ENCODE assay signal across 11 mouse cellular contexts in genomic region chr10:39587973-39588746, GRCm38 (mm10). TPM values are rescaled to one million over a fixed set of nuclear protein-coding genes. Genes with fewer than 3 reads are reported as not detected.
DNase-seq lines count a peak whose midpoint lies in the region; ATAC-seq and TF ChIP-seq lines count a peak whose summit lies in the region.
"Had no signal": no experiment of that assay in that cellular context is flagged by ENCODE, and none has a peak within 500 bp of the region (broad histone marks: within the 10 kb centered on the region; RNA-seq: fewer than 3 reads in every experiment).

No protein-coding gene starts in this region.

- no peak overlapping the region for H3K4me3 ChIP-seq in embryonic facial prominence, embryonic 11.5 days (ENCODE audit: low read depth, low read length)
- H3K4me3 ChIP-seq in forebrain, embryonic 12.5 days (replicated peaks): no peak overlapping the region
- H3K4me3 ChIP-seq in hindbrain, embryonic 15.5 days: no peak overlapping the region
- no peak overlapping the region for H3K4me3 ChIP-seq in midbrain, embryonic 14.5 days (replicated peaks; ENCODE audit: low read depth, low read length)
- no peak overlapping the region for H3K4me3 ChIP-seq in liver, postnatal 0 days (ENCODE audit: low read depth, low read length)

- H3K36me3 ChIP-seq in embryonic facial prominence, embryonic 11.5 days (replicated peaks; ENCODE audit: control insufficient read depth, insufficient read depth, low read depth, low read length): no peaks in the 10 kb centered on the region
- H3K36me3 ChIP-seq in forebrain, embryonic 12.5 days (replicated peaks): no peaks in the 10 kb centered on the region
- no peaks in the 10 kb centered on the region for H3K36me3 ChIP-seq in hindbrain, embryonic 15.5 days
- no peaks in the 10 kb centered on the region for H3K36me3 ChIP-seq in midbrain, embryonic 14.5 days (ENCODE audit: control insufficient read depth, insufficient read depth, low read length)
- no peaks in the 10 kb centered on the region for H3K36me3 ChIP-seq in liver, postnatal 0 days (replicated peaks; ENCODE audit: insufficient read depth, low read length)

- no peak for TF ChIP-seq EP300 in liver, postnatal 0 days (IDR thresholded peaks at IDR 0.05; ENCODE audit: low read depth)

- no peak for TF ChIP-seq CTCF in liver, postnatal 0 days (IDR thresholded peaks at IDR 0.05; ENCODE audit: low read depth)

- WGBS in embryonic facial prominence, embryonic 11.5 days: 65% methylated on average over 8 of the region's 8 CpGs
- 55% methylated on average over 8 of the region's 8 CpGs for whole genome bisulfite sequencing in forebrain, embryonic 12.5 days
- 34% methylated on average over 8 of the region's 8 CpGs for WGBS in hindbrain, embryonic 15.5 days
- WGBS in midbrain, embryonic 14.5 days: 49% methylated on average over 8 of the region's 8 CpGs
- WGBS in liver, postnatal 0 days (ENCODE audit: insufficient replicate concordance): 69% methylated on average over 8 of the region's 8 CpGs

- H3K9me3 ChIP-seq in embryonic facial prominence, embryonic 11.5 days (replicated peaks; ENCODE audit: control insufficient read depth, low read length): no peaks in the 10 kb centered on the region
- H3K9me3 ChIP-seq in forebrain, embryonic 12.5 days: peaks cover 9% of the 10 kb centered on the region; the same call in 1 of the 2 replicates
- H3K9me3 ChIP-seq in hindbrain, embryonic 15.5 days: no peaks in the 10 kb centered on the region
- H3K9me3 ChIP-seq in midbrain, embryonic 14.5 days (ENCODE audit: control insufficient read depth, low read length): no peaks in the 10 kb centered on the region
- peaks cover 4% of the 10 kb centered on the region; the same call in 1 of the 2 replicates for H3K9me3 ChIP-seq in liver, postnatal 0 days (ENCODE audit: low read length)

- DNase-seq in embryonic facial prominence, embryonic 11.5 days (ENCODE audit: low spot score): no peak
- DNase-seq in midbrain, embryonic 14.5 days: peak; percentile 47
- no peak for DNase-seq in adipocyte (ENCODE audit: low spot score)
- no peak for DNase-seq in liver, postnatal 0 days
- no peak for DNase-seq in left cerebral cortex, postnatal 4 days
- DNase-seq in lung, postnatal 10 days: no peak
- DNase-seq: liver had no signal

- intact Hi-C loops in left cerebral cortex, postnatal 4 days (cut with DNase I): no loop called here

- no peaks in the 10 kb centered on the region for H3K27me3 ChIP-seq in embryonic facial prominence, embryonic 11.5 days (ENCODE audit: control insufficient read depth, insufficient read depth, low read length)
- H3K27me3 ChIP-seq in forebrain, embryonic 12.5 days: no peaks in the 10 kb centered on the region
- no peaks in the 10 kb centered on the region for H3K27me3 ChIP-seq in hindbrain, embryonic 15.5 days
- H3K27me3 ChIP-seq in midbrain, embryonic 14.5 days (ENCODE audit: control insufficient read depth, insufficient read depth, low read length): no peaks in the 10 kb centered on the region
- H3K27me3 ChIP-seq in liver, postnatal 0 days (ENCODE audit: insufficient read depth, low read length): no peaks in the 10 kb centered on the region

- H3K27ac ChIP-seq in embryonic facial prominence, embryonic 11.5 days (replicated peaks; ENCODE audit: low read depth, low read length): no peak overlapping the region
- H3K27ac ChIP-seq in forebrain, embryonic 12.5 days: peak overlapping the region; percentile 75
- peak overlapping the region; percentile 82 for H3K27ac ChIP-seq in hindbrain, embryonic 15.5 days (replicated peaks)
- peak overlapping the region; percentile 86 for H3K27ac ChIP-seq in midbrain, embryonic 14.5 days (replicated peaks; ENCODE audit: low read depth, low read length)
- no peak overlapping the region for H3K27ac ChIP-seq in liver, postnatal 0 days (ENCODE audit: low read depth)

- H3K4me2 ChIP-seq in embryonic facial prominence, embryonic 11.5 days (ENCODE audit: low read depth, low read length): no peak overlapping the region
- H3K4me2 ChIP-seq in forebrain, embryonic 12.5 days: no peak overlapping the region
- no peak overlapping the region for H3K4me2 ChIP-seq in hindbrain, embryonic 15.5 days
- no peak overlapping the region for H3K4me2 ChIP-seq in midbrain, embryonic 14.5 days (ENCODE audit: low read length)
- no peak overlapping the region for H3K4me2 ChIP-seq in liver, postnatal 0 days (ENCODE audit: low read depth, low read length)
- H3K4me2 ChIP-seq: heart, embryonic 11.5 days had no signal

- peak; percentile 32; the same call in 1 of the 2 replicates for ATAC-seq in embryonic facial prominence, embryonic 11.5 days (replicated peaks; ENCODE audit: insufficient number of reproducible peaks, low FRiP score, low TSS enrichment, low read depth)
- ATAC-seq in forebrain, embryonic 12.5 days (ENCODE audit: low FRiP score): peak; percentile 45; the same call in 1 of the 2 replicates
- ATAC-seq in hindbrain, embryonic 15.5 days (ENCODE audit: low FRiP score, low read depth): peak; percentile 57
- peak; percentile 32; the same call in 1 of the 2 replicates for ATAC-seq in midbrain, embryonic 14.5 days (ENCODE audit: low FRiP score, low TSS enrichment)
- ATAC-seq in liver, postnatal 0 days: no peak
- ATAC-seq: activated CD4-positive, CD25-positive, alpha-beta regulatory T cell, adult 4 months had no signal

- H3K9ac ChIP-seq in embryonic facial prominence, embryonic 11.5 days (replicated peaks; ENCODE audit: low read length): no peak overlapping the region
- no peak overlapping the region for H3K9ac ChIP-seq in forebrain, embryonic 12.5 days
- no peak overlapping the region for H3K9ac ChIP-seq in hindbrain, embryonic 15.5 days
- H3K9ac ChIP-seq in midbrain, embryonic 14.5 days (replicated peaks; ENCODE audit: low read length): peak overlapping the region; percentile 37; the same call in 1 of the 2 replicates
- H3K9ac ChIP-seq in liver, postnatal 0 days (replicated peaks): no peak overlapping the region

- H3K4me1 ChIP-seq in embryonic facial prominence, embryonic 11.5 days (ENCODE audit: control insufficient read depth, insufficient read depth, low read length): no peaks in the 10 kb centered on the region
- H3K4me1 ChIP-seq in forebrain, embryonic 12.5 days: peaks cover 30% of the 10 kb centered on the region
- peaks cover 23% of the 10 kb centered on the region for H3K4me1 ChIP-seq in hindbrain, embryonic 15.5 days (replicated peaks)
- H3K4me1 ChIP-seq in midbrain, embryonic 14.5 days (ENCODE audit: control insufficient read depth, insufficient read depth, low read length): peaks cover 28% of the 10 kb centered on the region
- H3K4me1 ChIP-seq in liver, postnatal 0 days (ENCODE audit: insufficient read depth): no peaks in the 10 kb centered on the region

RNA-seq across cellular contexts. Expression of gene Traf3ip2, which starts 24.6 kb away (rescaled TPM):
- polyA plus RNA-seq in embryonic facial prominence, embryonic 11.5 days (2014; fragmentation: Nextera tagmentation; extraction: Ambion mirVana): 12.5 and 15.9 TPM in 2 replicates
- 4.7 and 6.0 TPM in 2 replicates for polyA plus RNA-seq in forebrain, embryonic 12.5 days (2016; fragmentation: Nextera tagmentation; extraction: Ambion mirVana)
- 7.4 and 7.9 TPM in 2 replicates for polyA plus RNA-seq in hindbrain, embryonic 15.5 days (2015; fragmentation: Nextera tagmentation; extraction: Ambion mirVana)
- 5.4 and 6.8 TPM in 2 replicates for polyA plus RNA-seq in midbrain, embryonic 14.5 days (2014; fragmentation: Nextera tagmentation; extraction: Ambion mirVana)
- polyA plus RNA-seq in liver, postnatal 0 days (2015; fragmentation: Nextera tagmentation; extraction: Ambion mirVana): 2.3 TPM in 2 replicates
- 1 to 10 TPM in 1 of 2 experiments, under 1 TPM in 1; 0.52 to 1.5 TPM for total RNA-seq in left cerebral cortex, postnatal 4 days (2021)

Comparison
In these comparisons a context has a peak if more than half of its experiments do, and no peak if none do; other contexts are left out.
1. H3K27ac ChIP-seq: peak in forebrain, embryonic 12.5 days (single experiment), hindbrain, embryonic 15.5 days (single experiment) and midbrain, embryonic 14.5 days (single experiment); none in embryonic facial prominence, embryonic 11.5 days (single experiment) and liver, postnatal 0 days (single experiment).